Mouse (Mus musculus) cortical plate, adult 2 months (tissue): ENCODE measurements around the gene Ppfibp2. TPM values are rescaled to one million over a fixed set of nuclear protein-coding genes. Genes with fewer than 3 reads are reported as not detected.

Experiments
- H3K27ac ChIP-seq: fragments of 200-500 bp; 2 replicates; pipeline ENCODE4 v1.5.1; 2012; ENCODE audit warnings: low read length, control low read depth, inconsistent platforms; ENCODE audit not compliant: insufficient read depth
- H3K4me1 ChIP-seq: fragments of 200-500 bp; 2 replicates; pipeline ENCODE4 v1.6.1; 2011; ENCODE audit warnings: low read length; ENCODE audit not compliant: control insufficient read depth, insufficient read depth
- H3K4me3 ChIP-seq: fragments of 200-500 bp; 2 replicates; pipeline ENCODE4 v1.5.1; 2011; ENCODE audit warnings: mild to moderate bottlenecking, low read length, control low read depth; ENCODE audit not compliant: insufficient read depth
- CTCF ChIP-seq: fragments of 200-500 bp; IDR thresholded peaks from 2 replicates; pipeline ENCODE4 v1.5.1; 2011; ENCODE audit warnings: mild to moderate bottlenecking, control low read depth, low read length; ENCODE audit not compliant: insufficient read depth; ENCODE audit errors: extremely low read depth
- POLR2A ChIP-seq: fragments of 200-500 bp; IDR thresholded peaks from 2 replicates; pipeline ENCODE4 v1.6.1; 2011; ENCODE audit warnings: mild to moderate bottlenecking, low read length, control low read depth; ENCODE audit not compliant: insufficient read depth; ENCODE audit errors: extremely low read depth
- polyA plus RNA-seq: library from polyadenylated mRNA; depleted of rRNA; stranded (reverse); fragments of >200 nt; gene quantifications from 2 replicates; pipeline ENCODE4 v1.2.3, GENCODE M21; 2012

Ppfibp2 gene
- polyA plus RNA-seq, 1 experiment = 8.4 TPM

DNA sequence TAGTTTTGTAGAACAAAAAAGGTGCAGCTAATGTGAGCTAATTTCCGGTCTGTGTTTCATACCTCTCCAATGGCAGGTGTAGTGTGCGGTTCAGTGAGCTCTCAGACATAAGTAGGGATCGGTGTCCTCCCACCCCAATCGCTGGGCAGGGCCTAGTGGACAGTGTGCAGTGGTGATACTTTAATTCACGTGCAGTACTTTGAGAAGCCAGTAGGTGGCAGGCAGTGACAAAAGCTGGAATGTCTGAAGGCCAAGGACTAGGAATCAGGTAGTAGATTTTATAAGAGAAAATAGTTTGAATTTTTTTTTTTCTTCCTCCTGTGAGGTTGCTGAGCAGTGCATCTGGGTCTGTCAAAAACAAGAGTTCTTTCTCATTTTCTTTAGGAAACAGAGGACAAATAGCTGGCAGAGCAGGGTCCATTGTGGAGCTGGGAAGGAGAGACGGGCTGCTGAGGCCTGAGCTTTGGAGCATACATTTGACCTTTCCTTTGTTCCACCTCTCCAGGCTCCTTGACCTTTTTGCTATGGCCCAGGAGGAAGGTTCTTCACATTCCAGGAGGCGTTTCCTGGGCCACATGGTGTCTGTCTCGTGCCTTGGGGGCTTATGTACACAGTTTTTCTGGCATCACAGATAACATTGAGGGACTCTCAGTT is 66.3 kb downstream of the Ppfibp2 start:
- H3K27ac ChIP-seq = no peak overlapping the region
- TF ChIP-seq CTCF (peak; percentile 86), POLR2A (no peak)
- peaks cover 7% of the 10 kb centered on the region; the same call in 1 of the 2 replicates for H3K4me1 ChIP-seq
- H3K4me3 ChIP-seq = no peak overlapping the region

DNA sequence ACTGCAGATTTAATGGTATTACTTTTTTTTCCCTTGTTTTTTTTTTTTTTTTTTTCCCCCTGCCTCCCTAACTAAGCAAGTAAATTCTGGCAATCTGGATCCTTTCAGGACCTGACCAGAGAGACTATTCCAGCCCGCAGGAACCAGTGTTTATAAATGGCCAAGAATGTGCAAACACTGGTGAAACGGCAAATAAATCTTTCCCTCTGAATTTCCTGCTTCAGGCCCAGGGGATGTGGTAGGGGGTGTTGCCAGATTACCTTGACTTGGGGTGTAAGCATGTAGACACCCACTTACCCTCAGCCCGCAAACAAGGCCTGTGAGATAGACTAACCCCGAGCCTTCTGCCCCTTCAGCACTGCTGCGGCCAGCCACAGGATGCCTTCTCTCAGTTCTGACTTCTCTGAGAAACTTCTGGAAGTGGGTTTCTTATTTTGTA is 66.9 kb downstream of the Ppfibp2 start:
- H3K27ac ChIP-seq = no peak overlapping the region
- H3K4me3 ChIP-seq = no peak overlapping the region
- TF ChIP-seq POLR2A = no peak
- peaks cover 7% of the 10 kb centered on the region; the same call in 1 of the 2 replicates for H3K4me1 ChIP-seq

DNA sequence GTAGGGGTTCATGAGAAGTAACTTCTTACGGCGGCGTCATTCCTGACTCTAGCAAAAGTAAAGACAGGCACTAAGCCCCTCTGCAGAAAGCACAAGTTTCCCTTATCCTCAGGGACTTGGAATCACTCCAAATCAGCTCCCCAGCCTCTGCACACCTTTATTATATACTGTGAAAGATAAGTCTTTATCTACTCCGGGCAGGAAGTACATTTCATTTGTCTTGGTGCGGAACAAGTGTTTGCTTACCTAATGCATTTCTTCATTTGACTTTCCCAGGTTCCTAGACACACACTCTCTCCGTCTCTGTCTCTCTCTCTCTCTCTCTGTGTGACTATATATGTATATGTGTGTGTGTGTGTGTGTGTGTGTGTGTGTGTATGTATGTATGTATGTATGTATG is 68.6 kb downstream of the Ppfibp2 start:
- TF ChIP-seq POLR2A (no peak), CTCF (no peak)
- Histone ChIP-seq H3K4me3 (no peak overlapping the region), H3K27ac (no peak overlapping the region), H3K4me1 (peaks cover 7% of the 10 kb centered on the region; the same call in 1 of the 2 replicates)

DNA sequence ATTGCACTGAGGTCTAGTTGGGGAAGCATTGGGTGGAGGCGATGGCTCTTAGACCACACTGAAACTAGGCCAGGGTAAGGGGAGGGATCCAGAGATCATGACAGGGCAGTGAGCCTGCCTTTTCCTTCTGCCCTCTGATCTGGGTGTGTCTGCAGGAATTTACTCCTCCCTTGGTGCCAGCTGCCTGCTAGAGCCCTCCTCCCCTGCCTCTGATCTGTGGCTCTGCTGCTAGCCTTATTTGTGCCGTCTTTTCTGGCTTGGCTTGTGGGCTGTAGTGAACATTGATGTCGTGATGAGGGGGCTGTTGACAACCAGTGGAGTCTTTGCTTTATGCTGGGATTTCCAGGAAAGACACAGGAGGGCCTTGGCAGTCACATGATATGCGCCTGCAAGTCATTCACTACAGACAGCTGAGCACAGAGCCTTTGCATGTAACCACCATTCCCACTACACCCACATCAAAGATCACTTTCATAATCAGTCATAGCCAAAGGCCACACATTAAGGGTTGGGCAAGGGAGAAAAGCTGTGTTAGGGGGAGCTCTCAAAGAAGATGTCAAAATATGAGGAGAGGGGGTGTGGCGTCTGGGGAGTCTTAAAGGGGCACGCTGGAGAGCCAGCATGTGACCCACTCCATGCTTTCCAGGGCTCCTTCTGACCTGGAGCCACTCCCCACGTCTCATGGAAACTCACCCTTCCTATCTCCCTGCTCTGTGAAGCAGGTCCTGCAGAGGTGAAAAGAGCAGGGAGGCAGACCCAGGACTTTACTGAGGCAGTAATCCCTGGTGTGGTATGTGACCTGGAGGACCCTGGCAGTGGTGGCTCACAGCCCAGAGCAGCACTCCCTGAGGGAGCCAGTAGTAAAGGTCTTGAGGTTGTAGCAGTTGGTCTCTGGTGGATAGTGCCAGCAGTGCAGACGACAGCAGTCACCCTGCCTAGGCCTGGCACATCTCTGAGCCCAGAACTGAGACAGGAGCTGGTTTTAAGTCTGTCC is 69.4 kb downstream of the Ppfibp2 start:
- peak overlapping the region; percentile 83 for H3K27ac ChIP-seq
- TF ChIP-seq CTCF (no peak), POLR2A (no peak)
- peaks cover 7% of the 10 kb centered on the region; the same call in 1 of the 2 replicates for H3K4me1 ChIP-seq
- H3K4me3 ChIP-seq = no peak overlapping the region

DNA sequence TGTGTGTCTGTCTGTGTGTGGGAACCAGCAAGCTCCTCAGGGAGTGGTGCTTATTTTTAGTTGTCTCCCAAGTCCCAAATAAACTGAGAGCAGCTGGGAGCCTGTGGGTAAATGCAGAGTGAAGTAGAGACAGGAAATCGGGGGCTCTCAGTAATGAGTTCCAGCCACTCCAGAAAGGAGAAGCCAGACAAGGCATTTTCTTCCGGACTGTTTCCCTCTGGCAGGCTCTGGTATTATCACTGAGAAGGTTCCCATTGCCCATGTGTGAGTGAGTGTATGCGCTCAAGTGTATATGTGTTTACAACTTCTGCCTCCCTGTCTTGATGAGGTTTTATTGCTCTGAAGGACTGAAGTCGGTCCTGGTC is 70.2 kb downstream of the Ppfibp2 start:
- Histone ChIP-seq H3K27ac (peak overlapping the region; percentile 83), H3K4me3 (peak overlapping the region; percentile 50; the same call in 1 of the 2 replicates)
- TF ChIP-seq POLR2A (no peak), CTCF (no peak)

DNA sequence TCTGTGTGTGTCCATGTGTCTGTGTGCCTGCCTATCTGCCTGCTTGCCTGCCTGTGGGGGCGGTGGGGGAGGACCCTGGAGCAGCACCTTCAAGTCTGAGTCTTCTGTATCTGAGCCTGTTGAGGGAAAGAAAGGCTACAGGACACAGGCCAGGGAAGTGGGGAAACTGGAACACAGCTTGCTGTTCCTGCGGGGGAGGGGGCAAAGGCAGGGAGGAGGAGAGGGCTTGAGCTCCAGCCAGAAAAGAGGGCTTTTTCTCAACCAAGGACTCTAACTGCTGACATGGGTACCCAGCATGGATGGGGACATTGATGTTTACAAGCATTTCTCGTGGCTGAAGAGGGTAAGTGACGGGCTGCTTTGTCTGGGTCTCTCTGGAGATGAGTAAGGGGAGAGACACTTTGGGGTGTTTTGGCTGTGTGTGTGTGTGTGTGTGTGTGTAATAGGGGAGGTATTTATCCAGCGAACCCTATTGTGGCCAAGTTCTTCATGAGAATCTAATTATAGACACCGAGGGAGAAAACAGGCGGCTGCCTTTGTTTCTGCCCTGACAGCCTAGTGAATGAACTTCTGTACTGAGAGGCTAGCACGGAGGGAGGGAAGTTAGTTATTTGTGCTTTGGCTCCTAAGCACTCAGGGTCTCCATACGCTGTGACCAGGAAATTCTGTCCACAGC is 70.7 kb downstream of the Ppfibp2 start:
- Histone ChIP-seq H3K27ac (peak overlapping the region; percentile 88), H3K4me1 (peaks cover 7% of the 10 kb centered on the region; the same call in 1 of the 2 replicates), H3K4me3 (peak overlapping the region; percentile 50)
- TF ChIP-seq CTCF = no peak
- TF ChIP-seq POLR2A = no peak

More for the DNA sequence above, 70.2 kb downstream of the Ppfibp2 start:
- peaks cover 7% of the 10 kb centered on the region; the same call in 1 of the 2 replicates for H3K4me1 ChIP-seq

DNA sequence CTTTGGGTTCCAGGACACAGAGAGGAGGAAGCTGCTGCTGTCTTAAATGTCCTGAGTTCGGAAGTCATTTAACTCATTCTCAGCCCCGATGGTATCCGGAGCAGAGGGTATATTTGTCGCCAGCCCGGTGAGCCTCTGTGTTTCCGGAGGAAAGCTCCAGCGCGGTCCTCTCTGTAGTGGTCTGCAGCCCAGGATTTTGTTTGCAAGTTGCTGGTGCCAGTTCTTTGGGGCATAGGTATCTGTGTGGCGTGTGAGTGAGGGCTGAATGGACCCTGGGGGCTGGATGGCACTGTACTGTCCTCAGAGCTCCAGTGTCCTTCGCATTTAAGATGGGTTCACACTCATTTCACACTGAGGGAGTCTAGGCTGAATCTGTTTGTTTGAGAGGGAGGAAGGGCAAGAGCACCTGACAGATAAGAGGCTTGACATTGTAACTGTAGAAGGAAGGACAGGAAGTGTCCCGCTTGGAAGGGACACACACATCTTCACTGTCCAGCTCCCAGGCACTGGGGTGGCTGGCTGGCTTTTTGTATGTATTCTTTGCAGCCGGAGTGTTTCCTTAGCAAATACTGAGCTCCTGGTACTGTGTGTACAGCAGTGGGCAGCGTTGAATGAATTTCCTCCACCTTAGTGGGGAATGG is 71.4 kb downstream of the Ppfibp2 start:
- peak overlapping the region; percentile 88 for H3K27ac ChIP-seq
- no peak for TF ChIP-seq CTCF
- no peak for TF ChIP-seq POLR2A
- H3K4me3 ChIP-seq = peak overlapping the region; percentile 50
- H3K4me1 ChIP-seq = peaks cover 7% of the 10 kb centered on the region; the same call in 1 of the 2 replicates

DNA sequence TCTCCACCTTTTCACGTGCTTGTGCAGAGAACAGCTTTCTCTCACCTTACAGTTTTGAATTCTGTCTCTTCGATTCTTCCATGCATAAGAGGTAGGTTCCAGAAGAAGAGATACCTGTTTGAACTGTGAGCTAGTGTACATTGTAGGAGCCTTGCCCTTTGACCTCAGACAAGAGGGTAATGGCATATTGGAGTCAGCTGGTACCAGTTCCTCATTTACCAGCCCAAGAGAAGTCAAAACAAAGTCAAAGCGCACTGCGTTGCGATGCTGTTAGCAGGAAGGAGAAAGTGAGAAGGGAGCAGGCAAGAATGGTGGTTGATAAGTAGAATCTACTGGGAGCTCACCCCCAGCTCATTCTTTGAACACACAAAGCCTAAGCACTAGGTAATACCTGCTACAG is 73.5 kb downstream of the Ppfibp2 start:
- peaks cover 7% of the 10 kb centered on the region; the same call in 1 of the 2 replicates for H3K4me1 ChIP-seq
- H3K27ac ChIP-seq = no peak overlapping the region
- TF ChIP-seq CTCF (no peak), POLR2A (no peak)
- no peak overlapping the region for H3K4me3 ChIP-seq

DNA sequence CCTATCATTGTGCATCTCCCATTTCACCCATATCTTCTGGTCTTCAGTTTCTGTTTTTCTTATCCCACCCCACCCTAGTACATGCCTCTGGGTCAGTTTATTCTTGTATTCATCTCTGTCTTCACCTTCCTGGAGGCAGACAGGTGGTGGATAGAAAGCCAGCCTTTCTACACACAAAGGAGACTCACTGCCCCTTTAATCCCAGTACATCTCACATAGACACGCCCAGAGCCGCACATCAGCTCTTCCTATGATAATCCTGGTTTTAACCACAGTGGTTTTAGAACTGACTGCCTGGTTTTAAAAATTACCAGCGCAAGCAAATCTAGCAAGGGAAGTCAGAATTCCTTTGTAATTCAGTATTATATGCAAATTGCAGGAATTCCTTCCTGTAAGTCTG is 80.2 kb downstream of the Ppfibp2 start:
- no peak overlapping the region for H3K27ac ChIP-seq
- TF ChIP-seq CTCF = no peak
- H3K4me3 ChIP-seq = no peak overlapping the region
- peaks cover 1% of the 10 kb centered on the region; the same call in 1 of the 2 replicates for H3K4me1 ChIP-seq
